Mouse (Mus musculus): ENCODE results near the gene Hoxa6.

DNA sequence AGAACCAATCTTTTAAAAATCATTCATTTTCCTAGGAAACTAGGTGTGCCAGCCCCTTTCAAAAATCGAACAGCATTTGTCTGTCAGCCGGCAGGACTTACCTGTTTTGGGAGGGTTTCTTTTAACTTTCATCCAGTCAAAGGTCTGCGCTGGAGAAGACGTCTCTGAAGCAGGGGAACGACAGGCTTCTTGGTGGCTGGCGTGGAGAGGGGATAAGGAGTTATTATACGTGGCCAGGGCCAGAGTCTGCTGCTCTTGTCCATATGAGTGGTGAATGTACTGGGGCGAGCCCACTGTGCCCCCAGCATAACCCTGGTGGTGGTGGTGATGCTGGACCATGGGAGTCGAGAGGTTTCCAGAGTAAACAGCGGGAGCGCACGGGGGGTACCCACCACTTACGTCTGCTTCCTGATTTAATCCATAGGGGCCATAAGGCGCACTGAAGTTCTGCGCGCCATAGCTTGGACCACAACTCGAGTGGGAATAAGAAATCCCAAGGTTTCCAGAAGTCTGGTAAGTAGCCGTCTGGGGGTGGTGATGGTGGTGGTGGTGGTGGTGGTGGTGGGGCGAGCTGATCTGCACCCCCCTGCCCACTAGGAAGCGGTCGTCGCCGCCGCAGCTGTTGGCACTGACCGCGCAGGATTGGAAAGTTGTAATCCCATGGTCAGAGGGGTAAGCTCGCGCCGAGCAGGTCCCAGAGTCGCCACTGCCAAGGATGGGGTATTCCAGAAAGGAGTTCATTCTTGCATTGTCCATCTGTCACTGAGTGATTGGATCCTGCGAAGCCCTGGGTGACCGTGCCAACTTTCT is 50.9 kb downstream of the Hoxa6 start:
- TF ChIP-seq POLR2A (IDR thresholded peaks at IDR 0.05; ENCODE audit: borderline replicate concordance, extremely low read depth, low read depth, low read length) = no peak
- TF ChIP-seq CTCF (IDR thresholded peaks at IDR 0.05; ENCODE audit: insufficient read depth, low read length) = no peak

Data from lung, adult 2 months (tissue).